Mouse (Mus musculus): ENCODE results near the gene Tnn.

Tnn gene

DNA sequence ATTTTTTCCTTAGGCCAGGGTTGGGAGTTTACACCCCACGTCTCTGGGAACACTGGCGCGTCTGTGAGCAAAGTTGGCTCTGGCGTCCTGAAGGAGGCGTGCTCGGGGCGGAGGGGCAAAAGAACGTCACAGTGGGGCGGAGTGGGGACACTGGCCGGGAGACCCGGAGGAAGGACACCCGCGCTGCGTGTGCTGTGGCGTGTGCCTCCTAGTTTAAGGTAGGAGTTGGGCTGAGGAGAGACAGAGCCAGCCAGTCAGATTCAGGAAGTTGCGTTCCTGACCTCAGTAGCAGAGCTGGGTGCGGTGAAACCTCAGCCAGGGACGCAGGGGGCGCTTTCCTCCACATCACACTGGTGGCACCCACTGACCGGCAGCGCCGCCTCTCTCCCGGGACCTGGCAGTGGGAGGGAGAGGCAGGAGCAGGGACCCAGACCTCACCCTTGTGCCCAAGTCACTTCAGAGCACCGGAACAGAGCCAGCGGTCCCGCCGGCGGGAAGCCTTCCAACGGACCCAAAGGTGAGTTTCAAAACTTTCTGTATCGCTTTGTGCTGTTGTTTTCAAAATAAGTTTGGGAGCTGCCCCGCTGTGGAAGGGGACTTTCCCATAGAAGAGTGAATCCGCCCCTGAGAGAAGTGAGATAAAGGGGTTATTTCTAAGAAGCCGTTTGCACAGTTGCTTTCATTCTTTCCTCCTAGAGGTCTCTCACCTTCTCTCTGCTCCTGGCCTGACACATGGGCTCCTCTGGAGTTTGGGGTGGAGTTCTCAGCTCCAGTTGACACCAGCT, 109.0 kb downstream of the Tnn start, which contains the start of gene 4930523C07Rik:
TSS of gene 4930523C07Rik (plus strand) at position 146 of the 785 bp plus-strand sequence.
- peak; percentile 32 for DNase-seq (ENCODE audit: low read depth, low spot score)

- no peak for DNase-seq (ENCODE audit: low read depth, low spot score)
Measured at GRCm38 (mm10) chr1:160043271-160043975, 110.0 kb downstream of the Tnn start.

DNA sequence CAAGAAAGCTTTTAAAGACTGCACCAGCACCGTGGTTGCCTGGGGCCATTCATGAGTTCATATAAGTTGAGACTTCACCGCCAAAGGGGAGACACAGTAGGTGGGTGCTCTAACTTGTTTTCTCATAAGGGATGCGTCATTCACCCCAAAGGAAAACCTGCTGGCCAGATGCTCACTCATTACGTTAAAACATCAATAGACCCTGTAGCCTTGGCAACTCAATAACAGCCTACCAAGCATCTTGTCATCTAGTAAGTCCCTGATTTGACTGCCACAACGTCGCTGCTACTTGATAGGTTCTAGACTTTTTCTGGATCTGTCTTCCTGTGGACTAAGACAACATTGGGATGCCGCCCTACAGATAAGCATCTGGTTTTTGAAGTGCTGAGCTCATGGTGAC, 111.0 kb downstream of the Tnn start:
- DNase-seq (ENCODE audit: low read depth, low spot score), result no peak

DNA sequence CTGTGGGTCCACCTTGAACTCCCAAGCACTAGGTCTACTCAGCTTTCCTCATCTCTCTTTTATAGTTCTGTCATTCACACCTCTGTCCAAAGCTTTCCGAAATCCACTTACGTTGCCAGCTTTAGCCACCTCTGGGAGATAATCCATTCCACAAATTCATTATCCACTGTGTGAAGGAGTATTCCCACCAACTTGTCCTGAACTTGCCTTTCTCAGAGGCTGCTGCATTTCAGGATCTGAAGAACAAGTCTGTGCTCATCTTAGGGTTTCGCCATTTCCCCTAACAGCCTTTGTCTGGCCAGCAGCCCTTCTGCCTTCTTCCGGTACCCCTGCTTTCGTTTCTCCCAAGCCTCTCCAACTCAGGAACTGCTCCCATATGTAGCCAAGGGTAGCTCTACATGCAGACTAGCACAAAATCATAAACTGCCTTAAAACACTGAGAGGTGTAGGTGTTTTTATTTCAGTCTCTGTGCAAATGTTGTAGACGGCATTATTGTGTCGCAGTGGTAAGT, 112.1 kb downstream of the Tnn start:
- DNase-seq (ENCODE audit: low read depth, low spot score), result no peak

GRCm38 (mm10) chr1:160039951-160040645, 113.3 kb downstream of the Tnn start:
- no peak for DNase-seq (ENCODE audit: low read depth, low spot score)

GRCm38 (mm10) chr1:160036996-160037521, 116.3 kb downstream of the Tnn start:
- DNase-seq (ENCODE audit: low read depth, low spot score), result no peak

DNA sequence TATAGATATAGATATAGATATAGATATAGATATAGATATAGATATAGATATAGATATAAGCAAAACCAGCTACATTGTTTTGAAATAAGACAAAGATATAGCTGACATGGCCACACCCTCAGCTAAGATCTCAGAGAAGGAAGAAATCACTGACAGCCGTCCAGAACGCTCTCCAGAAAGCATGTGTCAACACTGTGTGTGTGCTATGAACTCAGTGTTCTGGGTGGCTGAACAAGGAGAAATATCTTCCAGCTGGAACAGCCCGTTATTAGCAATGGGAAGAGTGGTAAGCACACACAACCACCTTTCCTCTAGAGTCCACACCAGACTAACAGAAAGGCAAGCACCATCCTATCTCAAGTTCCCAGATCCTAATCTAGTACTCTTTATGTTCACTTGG, 117.8 kb downstream of the Tnn start:
- DNase-seq (ENCODE audit: low read depth, low spot score), result no peak
